Mouse (Mus musculus): Measurements from ENCODE around the gene Skint6.
"Not testable (repeated sequence)": the region's sequence is repeated elsewhere in the genome, so short reads cannot be mapped to it uniquely, and the experiment has no call there.

Gene Skint6

DNA sequence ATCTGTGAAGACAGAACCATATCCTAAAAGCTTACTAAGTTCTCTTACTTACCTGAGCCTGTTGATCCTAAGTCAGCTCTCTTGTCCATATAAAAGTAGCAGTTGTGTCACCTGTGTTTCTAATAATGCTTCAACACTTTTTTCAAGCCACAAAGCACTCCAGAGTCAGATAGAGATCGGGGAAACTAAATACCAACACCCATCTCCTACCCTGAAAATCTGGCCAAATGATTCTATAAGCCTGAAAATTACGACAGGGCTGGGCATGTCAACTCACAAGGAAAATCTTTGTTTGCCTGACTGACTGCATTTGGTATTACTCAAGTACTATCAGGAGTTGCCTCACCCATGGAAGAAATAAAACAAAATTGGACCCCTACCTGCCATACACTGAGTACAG lies at the start of gene Skint6:
TSS of gene Skint6 (minus strand) at position 101 of the 400 bp plus-strand sequence.
- DNase-seq = no peak

- DNase-seq = no peak
These were observed 34.1 kb upstream of the Skint6 start for GRCm38 (mm10) chr4:113320911-113321310.

DNA sequence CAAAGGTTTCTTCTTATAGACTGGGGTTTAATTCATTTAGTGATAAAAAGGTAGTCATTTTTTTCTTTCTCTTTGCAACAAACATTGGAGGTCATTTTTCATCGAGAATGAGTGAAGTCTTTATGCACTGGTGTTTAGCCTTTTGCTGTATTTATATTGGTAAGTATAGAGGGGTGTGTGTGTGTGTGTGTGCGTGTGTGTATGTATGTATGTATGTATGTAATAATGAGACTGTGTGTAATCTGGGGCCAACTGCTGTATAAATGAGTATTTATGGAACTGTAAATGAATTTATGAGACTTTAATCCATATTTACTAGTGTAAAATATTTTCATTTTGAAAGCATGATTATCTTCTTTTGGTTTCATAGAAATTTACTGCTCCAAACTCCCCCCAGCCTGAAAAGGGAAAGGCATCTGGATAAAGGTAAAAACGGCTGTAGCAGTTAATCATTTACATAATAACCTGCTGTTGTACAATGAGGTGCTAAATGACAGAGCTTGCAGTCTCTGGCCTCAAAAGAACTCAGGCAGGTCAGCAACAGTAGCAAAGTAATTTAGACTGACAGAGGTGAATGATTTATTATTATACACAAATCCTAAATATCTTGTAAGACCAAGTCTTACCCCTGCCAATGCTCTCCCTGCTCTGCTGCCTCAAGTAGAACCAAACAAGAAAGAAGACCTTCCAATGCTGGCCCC lies 15.2 kb upstream of the Skint6 start:
- no peak for DNase-seq

DNA sequence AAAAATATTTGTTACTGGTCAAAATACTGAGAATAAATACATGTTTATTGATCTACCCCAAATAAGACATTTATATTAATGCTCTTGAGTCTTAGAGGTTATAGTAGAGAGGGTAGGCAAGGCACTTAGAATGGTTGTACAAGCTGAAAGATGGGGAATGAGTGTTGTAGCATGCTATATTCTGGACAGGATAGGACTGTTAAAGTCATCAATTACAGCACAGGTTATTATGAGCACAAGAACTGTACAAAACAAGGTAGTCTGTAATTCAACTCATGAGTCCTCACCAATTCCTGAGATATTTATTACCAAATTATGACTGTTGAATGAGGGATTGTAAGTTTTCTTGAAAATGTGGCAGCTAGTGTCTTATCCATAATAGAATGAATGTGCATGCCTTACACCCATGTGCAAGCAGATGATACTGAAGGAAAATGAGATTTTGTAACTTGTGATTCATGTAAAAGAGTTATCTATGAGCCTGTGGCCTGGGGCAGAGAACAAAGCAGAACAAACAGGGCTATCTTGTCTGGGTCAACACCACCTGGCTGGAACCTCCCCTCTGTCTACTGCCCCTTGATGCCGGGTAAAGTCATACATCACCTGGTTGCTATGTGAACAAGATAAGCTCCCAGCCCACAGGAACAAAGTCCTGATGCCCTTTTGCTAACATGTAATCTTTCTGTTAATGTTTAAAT lies 23.3 kb downstream of the Skint6 start:
- DNase-seq = no peak

- DNase-seq = no peak
These were observed 41.0 kb downstream of the Skint6 start for GRCm38 (mm10) chr4:113245808-113246207.

GRCm38 (mm10) chr4:113067621-113068020 lies 219.2 kb downstream of the Skint6 start:
- no peak for DNase-seq

- DNase-seq = not testable (repeated sequence)
These were observed 307.6 kb downstream of the Skint6 start for GRCm38 (mm10) chr4:112979160-112979559.

DNA sequence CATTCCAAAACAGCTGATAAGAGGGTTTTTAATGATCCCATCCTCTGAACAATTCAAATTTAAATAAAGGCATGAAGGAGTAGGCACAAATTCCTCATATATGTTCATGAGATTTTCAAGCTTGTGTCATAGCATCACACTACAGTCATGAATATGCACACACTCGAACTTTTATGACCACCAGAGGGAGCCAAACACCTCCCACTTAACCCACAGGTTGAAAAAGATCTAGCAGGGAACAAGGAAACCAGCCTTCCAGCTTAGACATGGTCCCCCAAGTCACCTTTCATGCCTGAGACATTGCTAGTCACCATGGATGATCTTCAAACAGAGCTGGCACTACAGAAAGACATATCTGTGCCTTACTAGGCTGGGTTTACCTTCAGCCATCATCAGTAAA lies 496.1 kb downstream of the Skint6 start:
- no peak for DNase-seq

GRCm38 (mm10) chr4:112774766-112775165 lies 512.0 kb downstream of the Skint6 start, which contains the start of gene Skint10:
TSS of gene Skint10 (minus strand) at chr4:112774866.
- no peak for DNase-seq

Data from right cerebral cortex, postnatal 25 days (tissue).